Mouse (Mus musculus) C3H10T1/2 (cell line): ENCODE measurements around the gene Gm42669. TPM values are rescaled to one million over a fixed set of nuclear protein-coding genes. Genes with fewer than 3 reads are reported as not detected.

Experiments used
- polyA plus RNA-seq, 2 experiments: library from polyadenylated mRNA; unstranded; fragments of >200 nt; fragmentation: generic; extraction: Trizol; gene quantifications; one replicate each; pipeline ENCODE4 v1.2.1; 2012; ENCODE audit warnings: missing spikeins in 2 of 2

Gm42669 gene
- polyA plus RNA-seq, result under 1 TPM in 1 of 2 experiments, not detected in 1; 0.14 TPM

GRCm38 (mm10) chr5:107507321-107507720 lies at the start of gene Gm42669:
Gene Gm42669, plus strand, starts transcription at chr5:107507621.

GRCm38 (mm10) chr5:107534581-107534980 lies 27.2 kb downstream of the Gm42669 start, which contains the start of gene 1700028K03Rik:
Gene 1700028K03Rik, plus strand, starts transcription at chr5:107534709.

GRCm38 (mm10) chr5:107597301-107598077 lies 90.1 kb downstream of the Gm42669 start, which contains the start of the genes Rpap2 and Glmn:
Gene Rpap2, plus strand, starts transcription at chr5:107597373.
Gene Glmn, minus strand, starts transcription at chr5:107597888.

Other genes with a start within 250 kb of the Gm42669 start
- gene Tgfbr3, start 218.0 kb upstream of the Gm42669 start, polyA plus RNA-seq, result 10 to 100 TPM in 1 of 2 experiments, under 1 TPM in 1; 0.70 to 12.9 TPM
- gene Brdt, start 176.5 kb upstream of the Gm42669 start, polyA plus RNA-seq, result 1 to 10 TPM in 1 of 2 experiments, under 1 TPM in 1; 0.02 to 1.1 TPM
- gene Ephx4, start 104.9 kb upstream of the Gm42669 start, polyA plus RNA-seq, result under 1 TPM in 1 of 2 experiments, not detected in 1; 0.12 TPM
- not detected for gene Lpcat2b, start 76.1 kb upstream of the Gm42669 start, polyA plus RNA-seq
- gene Btbd8, start 69.6 kb upstream of the Gm42669 start, polyA plus RNA-seq, result under 1 TPM; 0.04 to 0.54 TPM
- gene 1700028K03Rik, start 27.1 kb downstream of the Gm42669 start, polyA plus RNA-seq, result under 1 TPM in 1 of 2 experiments, not detected in 1; 0.02 TPM
- 1 to 10 TPM; 1.3 to 8.3 TPM for gene Rpap2, start 89.8 kb downstream of the Gm42669 start, polyA plus RNA-seq
- gene Glmn, start 90.3 kb downstream of the Gm42669 start, polyA plus RNA-seq, result 1 to 10 TPM in 1 of 2 experiments, under 1 TPM in 1; 0.43 to 2.1 TPM
- gene Gfi1, start 218.4 kb downstream of the Gm42669 start, polyA plus RNA-seq, result under 1 TPM in 1 of 2 experiments, not detected in 1; 0.05 TPM